In the genomic region with DNA sequence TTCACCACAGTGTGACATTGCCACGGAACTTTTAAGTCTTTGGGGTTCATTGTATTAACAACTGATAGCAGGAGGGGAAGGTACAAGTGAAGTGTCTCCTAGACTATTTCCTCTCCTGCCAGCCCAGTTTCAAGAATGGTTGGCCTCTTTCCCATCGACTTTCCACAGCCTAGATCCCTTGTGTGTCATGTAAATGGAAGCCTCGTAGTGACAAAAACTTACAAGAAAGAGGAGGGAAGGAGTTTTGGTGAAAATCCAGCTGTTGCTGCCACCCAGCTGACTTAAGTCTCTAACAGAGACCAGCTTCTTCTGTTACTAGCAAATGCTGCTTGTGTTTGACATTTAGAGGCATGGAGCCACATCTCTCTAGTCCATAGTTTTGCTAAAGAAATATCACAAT, we compare ENCODE assay signal across 22 mouse cellular contexts.
"Had no signal": no experiment of that assay in that cellular context is flagged by ENCODE, and none has a peak within 500 bp of the region (broad histone marks: within the 10 kb centered on the region; RNA-seq: fewer than 3 reads in every experiment).

No protein-coding gene starts in this region.

- ATAC-seq: intestine, embryonic 16.5 days; liver, postnatal 0 days; midbrain, embryonic 13.5 days; midbrain, embryonic 16.5 days had no signal

- H3K4me2 ChIP-seq: limb, embryonic 12.5 days; limb, embryonic 15.5 days; liver, embryonic 11.5 days; midbrain, embryonic 13.5 days; neural tube, embryonic 13.5 days; stomach, embryonic 15.5 days had no signal

- H3K36me3 ChIP-seq: limb, embryonic 12.5 days; limb, embryonic 15.5 days; midbrain, embryonic 10.5 days; midbrain, embryonic 13.5 days; neural tube, embryonic 13.5 days; stomach, embryonic 15.5 days had no signal

- H3K4me1 ChIP-seq: limb, embryonic 12.5 days; limb, embryonic 15.5 days; megakaryocyte, embryonic 14.5 days; midbrain, embryonic 10.5 days; midbrain, embryonic 13.5 days; neural tube, embryonic 13.5 days; stomach, embryonic 15.5 days had no signal

- DNase-seq: kidney, adult 18-20 months; kidney, adult 9 months; kidney, postnatal 14 days; kidney, postnatal 4 days; left cerebral cortex, postnatal 4 days; liver, postnatal 0 days; retina, postnatal 1 day; right cerebral cortex, postnatal 25 days; spleen, adult 18-20 months; thymus, postnatal 25 days had no signal

- H3K27me3 ChIP-seq: limb, embryonic 12.5 days; limb, embryonic 15.5 days; megakaryocyte, embryonic 14.5 days; midbrain, embryonic 13.5 days; neural tube, embryonic 13.5 days; stomach, embryonic 15.5 days had no signal

- H3K9ac ChIP-seq: limb, embryonic 12.5 days; limb, embryonic 15.5 days; liver, embryonic 14.5 days; liver, postnatal 0 days; midbrain, embryonic 13.5 days; neural tube, embryonic 13.5 days; stomach, embryonic 15.5 days had no signal

- H3K4me3 ChIP-seq: limb, embryonic 12.5 days; limb, embryonic 15.5 days; megakaryocyte, embryonic 14.5 days; midbrain, embryonic 10.5 days; midbrain, embryonic 13.5 days; myocyte; neural tube, embryonic 13.5 days; stomach, embryonic 15.5 days had no signal

- H3K27ac ChIP-seq: limb, embryonic 12.5 days; limb, embryonic 15.5 days; liver, embryonic 14.5 days; midbrain, embryonic 10.5 days; midbrain, embryonic 13.5 days; neural tube, embryonic 13.5 days; stomach, embryonic 15.5 days had no signal

- H3K9me3 ChIP-seq: limb, embryonic 15.5 days; midbrain, embryonic 10.5 days; midbrain, embryonic 13.5 days; neural tube, embryonic 13.5 days; stomach, embryonic 15.5 days had no signal
